Mouse (Mus musculus): ENCODE results near the gene Fscn1.

The Fscn1 gene

DNA sequence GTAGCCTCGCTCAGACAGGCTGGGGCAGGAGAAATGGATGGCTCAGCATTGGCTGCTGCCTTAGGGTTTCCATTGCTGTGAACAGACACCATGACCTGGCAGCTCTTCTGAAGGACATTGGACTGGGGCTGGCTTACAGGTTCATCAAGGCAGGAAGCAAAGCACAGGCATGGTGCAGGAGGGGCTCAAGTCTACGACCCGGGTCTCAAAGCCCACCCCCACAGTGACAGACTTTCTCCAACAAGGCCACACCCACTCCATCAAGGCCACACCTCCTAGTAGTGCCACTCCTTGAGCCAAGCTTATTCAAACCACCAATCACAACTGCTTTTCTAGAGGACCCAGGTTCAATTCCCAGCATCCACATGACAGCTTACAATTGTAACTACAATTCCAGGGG, 13.8 kb downstream of the Fscn1 start:
- DNase-seq, result no peak

DNA sequence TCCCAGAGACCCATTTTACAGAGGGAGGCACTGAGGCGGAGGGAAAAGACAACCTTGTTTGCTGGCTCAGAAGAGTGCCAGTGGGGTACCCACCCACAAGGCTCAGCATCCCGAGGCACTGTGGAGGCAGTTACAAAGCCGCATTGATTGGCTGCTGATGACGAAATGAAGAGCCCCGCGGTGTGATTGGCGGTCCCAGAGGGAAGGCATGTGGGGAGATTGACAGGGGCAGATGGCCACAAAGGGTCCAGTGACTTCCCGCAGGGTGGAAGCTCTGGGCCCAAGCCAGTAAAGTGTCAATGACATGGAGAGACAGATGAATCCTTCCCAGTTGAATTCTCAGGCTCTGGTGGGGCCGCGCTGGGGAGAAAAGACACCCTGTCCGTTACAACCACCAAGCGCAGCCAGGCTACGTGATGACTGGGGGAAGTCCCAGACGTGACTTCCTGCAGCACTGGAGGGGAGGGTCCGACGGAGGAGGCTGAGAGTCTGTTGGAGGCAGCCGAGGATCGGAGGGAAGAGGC, 14.5 kb downstream of the Fscn1 start:
- DNase-seq, result peak; percentile 15 to 21

DNA sequence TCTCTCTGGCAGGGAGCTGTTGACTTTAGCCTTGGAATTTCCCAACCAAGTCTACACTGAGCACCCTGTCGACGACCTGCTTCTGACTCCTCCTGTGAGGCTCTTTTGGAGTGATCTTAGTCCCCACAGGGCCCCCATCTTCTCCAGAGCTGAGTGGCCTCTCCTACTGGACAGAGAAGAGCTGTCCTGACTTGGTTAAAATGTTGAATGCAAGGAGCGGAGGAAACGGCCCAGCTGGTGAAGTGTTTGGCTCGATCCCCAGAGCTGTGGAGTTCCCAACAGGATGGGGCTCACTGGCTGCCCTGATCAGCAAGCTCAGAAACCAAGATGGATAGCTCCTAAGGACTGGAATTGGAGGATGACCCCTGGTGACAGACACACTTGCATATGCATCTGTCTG, 16.4 kb downstream of the Fscn1 start:
- peak; percentile 19 to 42 for DNase-seq

DNA sequence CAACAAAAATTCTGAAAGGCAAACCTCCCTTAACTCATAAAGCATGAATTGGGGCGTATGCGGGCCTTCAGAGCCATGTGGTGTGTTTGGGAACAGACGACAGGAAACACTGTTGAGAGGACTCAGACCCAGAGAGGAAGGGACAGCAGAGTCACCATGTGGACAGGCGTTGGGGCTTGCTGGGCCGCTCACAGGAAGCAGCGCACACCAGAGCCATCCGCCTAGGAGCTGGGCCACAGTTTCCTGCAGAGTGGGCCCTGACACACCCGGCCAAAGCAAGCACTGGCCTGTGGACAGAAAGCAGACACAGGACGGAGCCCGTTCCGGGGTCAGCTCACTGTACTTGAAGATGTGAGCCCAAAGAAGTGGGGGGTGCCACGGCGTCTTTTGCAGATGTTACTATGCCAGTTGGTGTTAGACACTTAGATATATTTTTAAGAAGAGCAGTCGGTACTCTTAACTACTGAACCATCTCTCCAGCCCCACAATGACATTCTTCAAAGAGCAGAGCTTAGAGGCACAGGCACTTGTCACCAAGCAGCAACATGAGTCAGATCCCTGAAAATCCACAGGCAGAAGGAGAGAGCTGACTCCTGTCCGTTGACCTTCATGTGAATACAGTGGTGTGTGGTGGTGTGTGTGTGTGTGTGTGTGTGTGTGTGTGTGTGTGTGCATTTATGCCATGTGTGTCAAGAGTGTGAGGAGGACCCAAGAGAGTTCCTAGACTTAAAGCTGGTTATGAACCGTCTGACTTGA, 22.1 kb downstream of the Fscn1 start:
- DNase-seq, result peak; percentile 64 to 65

DNA sequence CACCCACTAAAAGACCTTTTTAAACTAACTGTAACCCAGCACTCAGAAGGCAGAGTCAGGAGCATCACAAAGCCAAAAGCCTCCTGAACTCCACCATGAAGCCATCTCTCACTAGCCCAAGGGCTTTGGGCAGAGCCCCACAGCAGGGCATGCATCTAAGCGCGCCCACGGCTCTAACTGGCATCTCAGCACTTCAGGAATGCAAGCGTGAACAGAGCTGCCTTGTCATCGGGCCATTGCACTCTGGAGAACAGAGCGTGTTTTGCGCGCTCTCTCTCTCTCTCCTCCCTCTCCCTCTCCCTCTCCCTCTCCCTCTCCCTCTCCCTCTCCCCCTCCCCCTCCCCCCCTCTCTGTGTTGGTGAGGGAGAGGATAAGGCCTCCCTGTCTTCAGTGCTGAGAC, 23.0 kb downstream of the Fscn1 start:
- no peak for DNase-seq

DNA sequence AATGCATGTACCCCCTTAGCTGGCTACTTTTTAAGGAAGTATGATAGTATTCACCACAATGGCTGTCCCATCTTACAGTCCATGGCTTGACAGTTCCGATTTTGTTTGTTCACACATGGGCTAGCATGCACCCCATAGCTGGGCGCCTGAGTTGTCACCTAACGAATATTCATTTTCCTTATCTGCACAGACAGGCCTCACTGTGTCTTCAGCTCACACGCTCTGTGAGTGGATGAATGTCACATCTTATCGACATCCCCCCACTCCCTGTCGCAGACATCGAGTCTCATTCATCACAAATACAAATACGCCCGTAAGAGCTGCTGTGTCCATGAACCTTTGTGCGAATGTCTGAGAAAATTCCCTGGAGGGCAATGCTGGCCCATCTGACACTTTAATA, 24.1 kb downstream of the Fscn1 start:
- no peak for DNase-seq

DNA sequence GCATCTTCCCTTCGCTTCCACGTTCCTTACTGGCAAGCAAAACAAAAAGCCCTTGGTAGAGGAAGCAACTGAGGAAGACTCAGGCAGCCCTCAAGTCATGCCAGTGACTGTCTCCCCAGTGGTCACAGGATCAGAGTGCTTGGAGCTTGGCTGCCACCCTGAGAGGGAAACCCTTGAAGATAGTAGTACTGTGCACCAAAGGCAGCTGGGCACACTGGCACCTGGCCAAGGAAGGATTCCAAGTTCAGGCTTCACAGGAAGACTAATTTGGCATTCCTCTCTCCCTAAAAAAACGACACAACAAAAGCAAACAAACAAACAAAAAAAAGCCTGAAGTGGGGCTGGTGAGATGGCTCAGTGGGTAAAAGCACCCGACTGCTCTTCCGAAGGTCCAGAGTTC, 28.4 kb downstream of the Fscn1 start:
- DNase-seq, result peak; percentile 30 to 74

DNA sequence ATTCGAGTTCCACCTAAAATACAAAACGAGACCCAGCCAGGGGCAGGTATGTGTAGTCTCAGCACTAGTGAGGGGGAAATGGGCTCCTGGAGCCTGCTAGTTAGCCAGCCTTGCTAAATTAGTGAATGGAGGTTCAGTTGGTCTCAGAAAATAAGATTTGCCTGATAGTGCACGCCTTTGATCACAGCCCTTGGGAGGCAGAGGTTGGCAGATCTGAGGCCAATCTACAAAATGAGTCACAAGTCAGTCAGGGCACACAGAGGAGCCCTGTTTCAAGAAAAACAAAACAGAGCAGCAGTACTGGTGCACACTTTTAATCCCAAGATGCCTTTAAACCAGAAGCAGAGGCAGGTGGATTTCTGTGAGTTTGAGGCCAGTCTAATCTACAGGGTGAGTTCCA, 29.0 kb downstream of the Fscn1 start:
- DNase-seq, result no peak

DNA sequence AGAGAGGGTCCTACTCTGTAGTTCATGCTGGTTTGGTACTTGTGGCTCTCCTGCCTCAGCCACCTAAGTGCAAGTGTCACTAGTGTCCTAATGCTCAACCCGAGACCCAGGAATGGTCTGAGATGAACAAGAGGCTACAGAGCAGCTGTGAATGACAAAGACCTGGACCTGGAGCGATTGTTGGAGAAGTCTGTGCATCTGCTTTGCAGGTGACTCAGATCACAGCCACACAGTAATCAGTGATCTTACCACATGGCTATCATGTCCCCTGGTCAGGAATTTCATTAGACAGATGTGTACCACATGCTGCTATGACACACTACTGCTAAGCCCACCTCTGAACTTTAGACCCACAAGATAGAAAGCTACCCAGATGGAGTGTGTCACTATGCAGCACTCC, 34.6 kb downstream of the Fscn1 start:
- no peak for DNase-seq

DNA sequence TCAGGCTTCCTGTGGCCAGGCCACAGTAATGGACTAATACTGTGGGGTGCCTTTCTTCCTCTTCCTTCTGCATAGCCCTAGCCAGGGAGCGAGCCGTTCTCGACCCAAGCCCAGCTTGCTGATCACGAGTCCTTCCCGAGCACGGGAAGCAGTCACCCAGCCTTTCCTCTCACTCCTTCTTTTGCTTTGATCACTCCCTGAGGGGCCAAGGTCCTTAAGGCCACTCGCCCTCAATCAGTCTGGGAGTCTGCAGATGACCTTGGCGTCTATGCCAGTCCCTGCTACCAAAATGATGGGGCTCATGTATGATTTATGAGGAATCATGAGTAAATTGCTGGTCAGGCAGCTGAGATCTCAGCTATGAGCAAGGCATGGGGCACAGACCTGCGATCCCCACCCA, 37.4 kb downstream of the Fscn1 start:
- peak; percentile 4 to 18 for DNase-seq

DNA sequence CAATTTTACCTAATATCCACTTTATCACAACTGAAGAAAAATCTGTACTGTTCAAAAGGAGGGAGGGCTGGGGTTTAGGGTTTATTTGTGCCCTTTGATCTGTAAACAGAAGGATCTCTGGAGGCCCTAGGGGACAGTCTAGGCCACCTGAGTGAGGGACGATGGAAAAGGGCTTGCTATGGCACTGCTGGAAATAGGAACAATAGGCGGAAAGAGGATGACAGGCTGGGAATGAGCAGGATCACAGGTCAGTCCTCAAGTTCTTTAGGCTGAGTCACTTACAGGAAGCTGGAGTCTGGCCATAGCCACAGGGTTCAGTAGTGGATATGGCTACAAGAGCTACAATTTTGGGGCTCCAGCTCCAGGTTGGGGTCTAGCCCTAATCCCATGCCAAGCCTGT, 38.0 kb downstream of the Fscn1 start:
- peak; percentile 53 to 66 for DNase-seq

DNA sequence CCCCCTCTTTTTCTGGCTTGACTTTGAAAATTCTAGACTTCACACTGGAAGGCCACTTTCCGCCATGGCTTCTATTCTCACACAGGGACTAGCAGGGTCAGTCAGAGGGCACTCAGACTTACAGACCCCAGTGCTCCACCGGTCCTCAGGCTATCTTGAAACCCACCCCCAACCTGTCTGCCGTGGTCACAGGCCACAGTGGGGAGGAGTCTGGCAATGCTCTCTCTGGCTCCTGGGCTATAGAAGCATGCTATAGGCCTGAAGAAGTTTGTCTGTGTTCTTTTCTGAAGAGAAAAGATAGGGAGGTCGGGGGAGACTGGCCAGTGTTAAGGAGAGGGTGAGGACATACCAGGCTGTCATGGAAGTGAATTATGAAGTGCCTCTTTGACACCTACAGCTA, 39.9 kb downstream of the Fscn1 start:
- no peak for DNase-seq

DNA sequence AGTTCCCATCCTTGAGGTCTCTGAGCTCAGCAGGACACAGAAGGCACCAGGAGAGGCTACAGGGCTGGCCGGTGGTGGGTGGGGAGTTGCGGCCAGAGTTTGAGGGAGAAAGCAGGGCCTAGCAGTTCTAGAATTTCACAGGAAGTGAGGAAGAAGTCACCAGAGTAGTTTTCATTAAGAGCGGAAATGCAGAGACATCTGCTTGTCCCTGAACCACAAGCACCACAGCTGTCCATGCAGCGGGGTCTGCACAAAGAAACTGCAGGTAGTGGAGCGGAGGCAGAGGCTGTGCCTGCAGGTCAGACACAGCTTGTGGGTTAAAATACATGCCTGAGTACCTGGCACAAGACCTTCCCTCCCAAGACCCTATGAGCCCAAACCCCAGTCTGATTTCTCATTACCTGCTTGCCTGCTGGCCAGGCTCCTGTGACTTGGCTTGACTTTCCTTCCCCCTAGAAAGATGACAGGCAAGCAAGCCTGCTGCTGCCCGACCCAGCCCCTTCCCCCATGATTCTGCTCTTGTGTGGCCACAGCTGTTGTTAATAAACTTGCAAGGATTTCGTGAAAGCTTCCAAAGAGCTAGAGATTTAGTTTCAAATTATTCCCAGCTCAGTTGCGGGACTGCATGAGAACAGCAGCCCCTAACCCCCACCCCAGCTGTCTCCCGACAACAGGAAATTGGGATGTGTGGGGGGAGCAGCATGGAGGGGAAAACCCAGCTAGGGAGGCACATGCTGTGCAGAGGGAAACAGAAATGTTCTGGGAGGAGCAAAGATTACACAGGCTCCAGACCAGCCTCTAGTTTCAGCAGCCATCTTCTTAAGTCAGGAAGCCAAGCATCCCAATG, 40.7 kb downstream of the Fscn1 start:
- peak; percentile 23 to 24 for DNase-seq

DNA sequence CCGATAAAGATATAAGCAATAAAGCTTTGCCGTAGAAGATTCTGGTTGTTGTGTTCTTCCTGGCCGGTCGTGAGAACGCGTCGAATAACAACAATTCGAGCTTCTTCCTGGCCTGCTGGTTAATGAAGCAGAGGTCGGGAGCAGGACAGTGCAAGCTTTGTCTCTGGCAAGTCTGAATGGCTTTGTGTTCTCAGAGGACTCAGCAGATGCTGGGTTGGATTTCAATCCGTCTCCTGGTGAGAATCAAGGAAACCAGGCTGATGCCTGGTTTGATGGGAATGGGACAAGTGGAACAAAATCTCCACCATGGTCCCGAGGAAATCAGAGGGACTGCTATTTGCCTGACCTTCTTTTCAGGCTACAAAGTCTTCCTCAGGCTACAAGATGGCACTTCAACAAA, 49.2 kb downstream of the Fscn1 start:
- no peak for DNase-seq

DNA sequence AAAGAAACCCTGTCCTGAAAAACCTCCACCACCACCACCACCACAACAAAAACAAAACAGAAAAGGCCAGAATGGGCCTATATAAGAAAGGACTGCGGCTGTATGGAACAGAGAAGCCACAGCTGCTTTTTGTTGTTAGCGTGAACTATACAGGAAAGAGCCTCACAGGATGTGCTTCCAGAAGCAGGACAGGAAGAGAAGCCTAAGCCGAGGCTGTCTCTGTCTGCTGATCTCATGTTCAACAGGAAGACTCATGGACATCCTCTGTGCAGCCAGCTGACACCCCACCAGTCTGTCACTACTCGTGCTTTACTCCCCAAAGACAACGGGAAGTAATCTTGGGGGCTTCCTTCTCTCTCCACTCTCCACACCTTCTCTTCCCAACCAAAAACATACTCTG, 57.3 kb downstream of the Fscn1 start:
- peak; percentile 28 to 55 for DNase-seq
